Mouse (Mus musculus) forebrain, embryonic 15.5 days (tissue): ENCODE data around the gene Kcnt2. TPM values are rescaled to one million over a fixed set of nuclear protein-coding genes. Genes with fewer than 3 reads are reported as not detected.

Experiments
- ATAC-seq: fragments of 200-750 bp; cut with Nextera tagmentation; replicated peaks from 2 replicates; pipeline ENCODE4 v1.8.0; 2017; ENCODE audit warnings: mild to moderate bottlenecking, moderate TSS enrichment, moderate library complexity
- H3K27ac ChIP-seq: fragments of 300-500 bp; sonication (generic); replicated peaks from 2 replicates; pipeline ENCODE4 v1.5.1; 2015; ENCODE audit warnings: mild to moderate bottlenecking, inconsistent platforms
- H3K27me3 ChIP-seq: fragments of 300-500 bp; sonication (generic); 2 replicates; pipeline ENCODE4 v1.6.1; 2015; ENCODE audit warnings: inconsistent platforms
- H3K36me3 ChIP-seq: fragments of 300-500 bp; sonication (generic); 2 replicates; pipeline ENCODE4 v1.6.1; 2015; ENCODE audit warnings: mild to moderate bottlenecking, inconsistent platforms
- H3K4me1 ChIP-seq: fragments of 300-500 bp; sonication (generic); 2 replicates; pipeline ENCODE4 v1.6.1; 2015; ENCODE audit warnings: inconsistent platforms
- H3K4me2 ChIP-seq: fragments of 300-500 bp; sonication (generic); replicated peaks from 2 replicates; pipeline ENCODE4 v1.6.1; 2015; ENCODE audit warnings: mild to moderate bottlenecking, inconsistent platforms
- H3K4me3 ChIP-seq: fragments of 300-500 bp; sonication (generic); 2 replicates; pipeline ENCODE4 v1.5.1; 2015; ENCODE audit warnings: mild to moderate bottlenecking, inconsistent platforms
- H3K9ac ChIP-seq: fragments of 300-500 bp; sonication (generic); replicated peaks from 2 replicates; pipeline ENCODE4 v1.6.1; 2015; ENCODE audit warnings: mild to moderate bottlenecking, inconsistent platforms
- H3K9me3 ChIP-seq: fragments of 300-500 bp; sonication (generic); 2 replicates; pipeline ENCODE4 v1.6.1; 2016; ENCODE audit warnings: inconsistent platforms
- WGBS: fragments of 180-500 bp; shearing (Covaris S2); methylation state at CpG from one replicate; pipeline ENCODE4 v1.1.7; 2015; ENCODE audit warnings: mixed read lengths; 5-methylcytosine and 5-hydroxymethylcytosine counted together
- polyA plus RNA-seq: library from polyadenylated mRNA; unstranded; fragments of >200 nt; fragmentation: Nextera tagmentation; extraction: Ambion mirVana; gene quantifications from 2 replicates; pipeline ENCODE4 v1.2.1, GENCODE M21; 2015

The Kcnt2 gene
- polyA plus RNA-seq, 1 experiment from 2014 or later, result 2.4 TPM

DNA sequence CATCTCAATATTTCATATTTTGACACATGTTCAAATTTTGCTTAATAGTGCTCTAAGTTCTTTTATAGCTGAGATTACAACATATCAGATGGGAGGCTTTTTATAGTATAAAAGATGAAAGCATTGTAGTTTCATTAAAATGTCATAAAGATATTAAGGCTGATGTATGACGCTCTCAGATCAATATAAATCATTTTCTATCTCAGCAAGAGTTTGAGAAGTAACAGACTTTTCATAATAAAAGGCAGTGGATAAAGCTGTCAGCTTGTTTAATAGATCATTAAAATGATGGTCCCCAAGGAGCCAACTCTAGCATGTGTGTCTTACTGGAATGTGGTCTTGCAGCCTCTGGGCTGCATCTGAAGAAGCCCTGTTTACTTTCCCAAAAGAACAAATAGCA is 206.0 kb downstream of the Kcnt2 start:
- Histone ChIP-seq H3K9ac (no peak overlapping the region), H3K27ac (no peak overlapping the region), H3K4me1 (no peaks in the 10 kb centered on the region), H3K4me3 (no peak overlapping the region), H3K9me3 (no peaks in the 10 kb centered on the region), H3K4me2 (no peak overlapping the region), H3K36me3 (no peaks in the 10 kb centered on the region), H3K27me3 (no peaks in the 10 kb centered on the region)
- no peak for ATAC-seq
- WGBS, result 90% methylated on average over 1 of the region's 1 CpGs

DNA sequence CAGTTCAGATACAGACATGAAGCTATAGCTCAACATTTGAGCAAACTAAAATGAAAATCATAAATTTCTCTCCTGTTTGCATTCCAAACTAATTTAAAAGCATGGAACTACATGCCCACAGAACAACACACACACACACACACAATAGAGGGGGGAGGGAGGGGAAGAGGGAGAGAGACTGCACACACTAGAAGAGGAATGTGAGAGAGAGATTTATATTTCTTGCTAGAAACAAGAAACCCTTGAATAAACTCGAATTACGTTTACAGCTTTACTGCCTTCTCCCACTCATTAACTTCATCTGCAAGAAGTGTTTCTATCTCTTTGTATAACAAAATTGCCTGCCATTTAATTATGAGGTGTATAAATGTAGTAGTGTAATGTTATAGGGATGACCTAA is 209.9 kb downstream of the Kcnt2 start:
- Histone ChIP-seq H3K4me2 (no peak overlapping the region), H3K4me3 (no peak overlapping the region), H3K27me3 (no peaks in the 10 kb centered on the region), H3K9ac (no peak overlapping the region), H3K36me3 (no peaks in the 10 kb centered on the region), H3K9me3 (no peaks in the 10 kb centered on the region), H3K4me1 (no peaks in the 10 kb centered on the region), H3K27ac (no peak overlapping the region)
- no peak for ATAC-seq
- 79% methylated on average over 2 of the region's 2 CpGs for WGBS

DNA sequence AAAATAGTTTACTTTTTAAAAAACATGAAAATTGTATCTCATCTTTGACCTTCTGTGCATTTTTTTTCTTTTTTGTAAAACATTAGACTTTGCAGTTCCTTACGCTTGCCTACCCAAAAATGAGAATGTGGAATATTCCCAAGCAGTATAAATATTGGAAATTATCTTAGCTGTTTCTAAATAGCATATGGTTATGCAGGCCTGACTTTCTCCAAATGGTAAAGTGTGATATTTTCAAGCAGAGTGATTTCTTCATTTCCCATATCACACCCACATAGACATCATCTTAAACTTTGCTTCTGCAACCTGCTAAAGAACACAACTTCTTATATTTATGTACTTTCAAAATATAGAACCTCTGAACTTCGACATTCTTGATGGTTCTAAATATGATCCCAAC is 210.9 kb downstream of the Kcnt2 start:
- H3K4me1 ChIP-seq, result no peaks in the 10 kb centered on the region
- no peak overlapping the region for H3K4me2 ChIP-seq
- no peak overlapping the region for H3K27ac ChIP-seq
- H3K9ac ChIP-seq, result no peak overlapping the region
- no peak overlapping the region for H3K4me3 ChIP-seq
- 83% methylated on average over 2 of the region's 2 CpGs for WGBS
- H3K27me3 ChIP-seq, result no peaks in the 10 kb centered on the region
- no peak for ATAC-seq
- no peaks in the 10 kb centered on the region for H3K36me3 ChIP-seq
- H3K9me3 ChIP-seq, result no peaks in the 10 kb centered on the region

DNA sequence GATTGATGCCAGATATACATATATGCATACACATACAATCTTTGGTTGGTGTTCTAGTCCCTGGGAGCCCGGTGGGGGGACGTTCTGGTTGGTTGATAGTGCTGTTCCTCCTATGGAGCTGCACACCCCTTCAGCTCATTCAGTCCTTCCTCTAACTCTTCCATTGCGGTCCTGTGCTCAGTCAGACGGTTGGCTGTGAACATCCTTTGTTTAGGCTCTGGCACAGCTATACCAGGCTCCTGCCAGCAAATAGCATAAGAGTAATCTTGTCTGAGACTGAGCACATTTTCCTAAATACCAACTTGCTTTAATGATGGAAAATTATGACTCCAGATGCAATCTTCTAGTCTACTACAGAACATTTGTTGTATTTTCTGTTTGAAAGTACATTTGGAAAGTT is 222.4 kb downstream of the Kcnt2 start:
- 64% methylated on average over 4 of the region's 4 CpGs for WGBS
- H3K27me3 ChIP-seq, result no peaks in the 10 kb centered on the region
- peak; percentile 80; the same call in 1 of the 2 replicates for ATAC-seq
- no peak overlapping the region for H3K27ac ChIP-seq
- no peak overlapping the region for H3K9ac ChIP-seq
- H3K4me2 ChIP-seq, result no peak overlapping the region
- no peak overlapping the region for H3K4me3 ChIP-seq
- no peaks in the 10 kb centered on the region for H3K4me1 ChIP-seq
- no peaks in the 10 kb centered on the region for H3K36me3 ChIP-seq
- H3K9me3 ChIP-seq, result no peaks in the 10 kb centered on the region

- Histone ChIP-seq H3K4me2 (no peak overlapping the region), H3K27me3 (no peaks in the 10 kb centered on the region), H3K27ac (no peak overlapping the region), H3K4me1 (no peaks in the 10 kb centered on the region), H3K4me3 (no peak overlapping the region), H3K9me3 (no peaks in the 10 kb centered on the region), H3K36me3 (no peaks in the 10 kb centered on the region), H3K9ac (no peak overlapping the region)
- no peak for ATAC-seq
- 85% methylated on average over 1 of the region's 1 CpGs for WGBS
These were observed 223.6 kb downstream of the Kcnt2 start for GRCm38 (mm10) chr1:140469586-140469985.

- H3K27me3 ChIP-seq, result no peaks in the 10 kb centered on the region
- H3K9me3 ChIP-seq, result no peaks in the 10 kb centered on the region
- no peaks in the 10 kb centered on the region for H3K4me1 ChIP-seq
- 73% methylated on average over 2 of the region's 2 CpGs for WGBS
- no peak overlapping the region for H3K4me3 ChIP-seq
- no peak overlapping the region for H3K4me2 ChIP-seq
- no peak overlapping the region for H3K27ac ChIP-seq
- H3K9ac ChIP-seq, result no peak overlapping the region
- no peak for ATAC-seq
- H3K36me3 ChIP-seq, result no peaks in the 10 kb centered on the region
These were observed 231.0 kb downstream of the Kcnt2 start for GRCm38 (mm10) chr1:140476921-140477320.

DNA sequence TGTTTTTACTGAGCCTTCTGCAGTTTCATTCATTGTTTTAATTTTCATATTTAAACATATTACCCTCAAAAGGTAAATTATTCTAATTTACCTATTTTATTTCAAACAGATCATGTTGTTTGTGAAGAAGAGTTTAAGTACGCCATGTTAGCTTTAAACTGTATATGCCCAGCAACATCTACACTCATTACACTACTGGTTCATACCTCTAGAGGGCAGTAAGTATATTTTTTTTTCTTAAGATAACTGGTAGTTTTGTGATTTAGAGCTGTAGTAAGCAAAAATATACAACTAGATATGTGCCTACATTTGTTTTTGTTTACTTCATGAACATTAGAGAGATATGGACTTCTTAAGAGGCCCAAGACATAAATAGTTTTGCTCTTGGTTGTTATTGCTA is 238.1 kb downstream of the Kcnt2 start:
- WGBS, result 89% methylated on average over 1 of the region's 1 CpGs
- H3K4me2 ChIP-seq, result no peak overlapping the region
- ATAC-seq, result no peak

DNA sequence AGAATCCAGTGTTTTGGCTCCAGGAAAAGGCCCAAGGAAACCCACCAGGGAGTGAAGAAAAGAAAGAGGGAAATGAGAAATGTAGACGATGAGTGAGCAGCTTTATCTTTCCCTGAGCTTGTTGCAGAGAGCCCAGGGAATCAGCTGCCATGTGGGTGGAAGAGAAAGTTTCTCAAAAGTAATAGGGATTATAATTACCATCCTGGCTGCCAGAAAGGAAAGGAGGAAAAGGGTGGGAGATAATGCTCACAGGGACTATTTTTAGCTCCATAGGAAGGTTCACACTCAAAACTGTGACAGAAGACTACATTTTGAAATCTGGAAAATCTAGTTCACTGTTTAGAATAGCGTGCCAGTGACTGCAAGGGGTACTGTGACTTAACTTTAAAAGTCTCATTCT is 243.9 kb downstream of the Kcnt2 start:
- ATAC-seq, result no peak
- no peak overlapping the region for H3K4me3 ChIP-seq
- 70% methylated on average over 2 of the region's 2 CpGs for WGBS
- no peak overlapping the region for H3K4me2 ChIP-seq
- H3K36me3 ChIP-seq, result no peaks in the 10 kb centered on the region
- H3K27me3 ChIP-seq, result no peaks in the 10 kb centered on the region
- H3K27ac ChIP-seq, result no peak overlapping the region
- no peaks in the 10 kb centered on the region for H3K4me1 ChIP-seq
- no peak overlapping the region for H3K9ac ChIP-seq
- no peaks in the 10 kb centered on the region for H3K9me3 ChIP-seq

More for the DNA sequence above, 238.1 kb downstream of the Kcnt2 start:
- H3K36me3 ChIP-seq, result no peaks in the 10 kb centered on the region
- no peaks in the 10 kb centered on the region for H3K27me3 ChIP-seq
- H3K4me3 ChIP-seq, result no peak overlapping the region
- H3K9ac ChIP-seq, result no peak overlapping the region
- no peak overlapping the region for H3K27ac ChIP-seq
- no peaks in the 10 kb centered on the region for H3K4me1 ChIP-seq
- no peaks in the 10 kb centered on the region for H3K9me3 ChIP-seq

DNA sequence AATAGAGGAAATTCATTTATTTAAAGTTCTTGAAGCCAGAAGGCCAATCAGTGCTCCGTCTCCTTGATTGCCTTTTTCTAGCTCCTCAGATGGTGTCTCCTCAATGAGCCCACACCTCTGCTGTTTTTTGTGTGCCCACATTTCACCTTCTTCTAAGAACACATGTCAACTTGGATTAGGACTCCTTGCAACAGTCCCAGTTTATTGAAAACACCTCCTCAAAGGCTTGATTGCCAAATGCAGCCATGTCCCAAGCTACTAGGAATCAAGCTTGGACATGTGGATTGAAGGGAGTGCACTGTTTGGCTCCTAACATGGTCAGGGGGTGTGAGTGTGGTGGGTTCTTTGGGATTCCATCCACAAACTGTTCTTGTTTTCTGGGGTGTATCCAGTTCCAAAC is 245.4 kb downstream of the Kcnt2 start:
- no peak for ATAC-seq
- 87% methylated on average over 1 of the region's 1 CpGs for WGBS
- H3K9me3 ChIP-seq, result no peaks in the 10 kb centered on the region
- no peaks in the 10 kb centered on the region for H3K27me3 ChIP-seq
- no peak overlapping the region for H3K9ac ChIP-seq
- no peak overlapping the region for H3K27ac ChIP-seq
- no peaks in the 10 kb centered on the region for H3K36me3 ChIP-seq
- no peaks in the 10 kb centered on the region for H3K4me1 ChIP-seq
- no peak overlapping the region for H3K4me2 ChIP-seq
- H3K4me3 ChIP-seq, result no peak overlapping the region

GRCm38 (mm10) chr1:140492237-140492636 is 246.3 kb downstream of the Kcnt2 start:
- no peaks in the 10 kb centered on the region for H3K4me1 ChIP-seq
- no peak overlapping the region for H3K9ac ChIP-seq
- H3K27ac ChIP-seq, result no peak overlapping the region
- no peak for ATAC-seq
- no peak overlapping the region for H3K4me3 ChIP-seq
- no peaks in the 10 kb centered on the region for H3K36me3 ChIP-seq
- no peak overlapping the region for H3K4me2 ChIP-seq
- 93% methylated on average over 2 of the region's 2 CpGs for WGBS
- no peaks in the 10 kb centered on the region for H3K9me3 ChIP-seq
- H3K27me3 ChIP-seq, result no peaks in the 10 kb centered on the region

- ATAC-seq, result no peak
- Histone ChIP-seq H3K4me2 (no peak overlapping the region), H3K4me3 (no peak overlapping the region), H3K9ac (no peak overlapping the region), H3K4me1 (no peaks in the 10 kb centered on the region), H3K27me3 (no peaks in the 10 kb centered on the region), H3K36me3 (no peaks in the 10 kb centered on the region), H3K9me3 (no peaks in the 10 kb centered on the region), H3K27ac (no peak overlapping the region)
These were observed 267.5 kb downstream of the Kcnt2 start for GRCm38 (mm10) chr1:140513451-140513850.

DNA sequence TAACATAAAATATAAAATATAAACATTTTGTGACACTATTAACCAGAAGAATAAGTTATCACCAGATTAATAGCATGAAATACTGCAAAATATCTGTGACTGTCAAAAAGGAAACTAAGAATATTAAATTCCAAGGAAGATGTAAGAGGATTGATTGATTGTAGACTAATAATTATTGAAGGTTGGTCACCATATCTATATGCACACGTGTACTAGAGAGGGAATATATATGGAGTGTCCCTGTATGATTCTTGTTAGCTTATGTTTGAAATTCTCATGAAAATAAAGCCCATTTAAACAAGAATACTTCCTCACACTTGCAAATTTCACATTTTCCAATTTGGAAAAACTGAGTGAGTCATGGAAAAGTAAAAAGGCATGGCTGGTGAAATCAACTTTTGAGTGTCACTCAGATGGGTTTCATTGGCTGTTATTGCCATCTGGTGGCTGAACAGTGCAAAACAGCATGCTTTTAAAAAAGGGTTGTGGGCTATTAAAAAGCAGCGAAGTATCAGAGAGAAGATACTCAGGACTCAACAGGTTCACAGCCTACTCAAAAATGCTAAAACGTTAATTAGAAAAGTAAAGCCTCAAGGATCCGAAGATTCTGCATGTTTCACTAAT is 285.4 kb downstream of the Kcnt2 start:
- H3K9me3 ChIP-seq, result no peaks in the 10 kb centered on the region
- no peak overlapping the region for H3K4me2 ChIP-seq
- peak; percentile 80 for ATAC-seq
- no peak overlapping the region for H3K27ac ChIP-seq
- 42% methylated on average over 4 of the region's 4 CpGs for WGBS
- H3K36me3 ChIP-seq, result no peaks in the 10 kb centered on the region
- H3K4me3 ChIP-seq, result no peak overlapping the region
- H3K27me3 ChIP-seq, result no peaks in the 10 kb centered on the region
- no peaks in the 10 kb centered on the region for H3K4me1 ChIP-seq
- no peak overlapping the region for H3K9ac ChIP-seq

DNA sequence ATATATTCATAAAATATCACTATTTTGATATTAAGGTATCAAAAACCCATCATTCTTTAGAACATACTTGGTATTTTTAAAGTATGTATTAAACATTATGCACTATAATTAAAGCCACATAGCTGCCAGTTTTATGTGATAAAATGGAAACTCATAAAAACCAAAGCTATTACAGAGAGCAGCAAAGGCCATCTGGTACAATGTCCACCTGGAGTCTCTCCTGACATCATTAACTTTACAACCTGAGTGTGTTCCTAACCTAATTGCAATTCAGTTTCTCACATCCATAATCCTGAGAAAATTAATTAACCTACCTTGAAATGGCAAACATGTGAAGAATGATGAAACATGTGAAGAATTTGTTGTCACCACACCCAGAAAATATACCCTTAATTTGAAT is 288.9 kb downstream of the Kcnt2 start:
- Histone ChIP-seq H3K4me3 (no peak overlapping the region), H3K9me3 (no peaks in the 10 kb centered on the region), H3K27ac (no peak overlapping the region), H3K9ac (no peak overlapping the region), H3K4me2 (no peak overlapping the region), H3K4me1 (no peaks in the 10 kb centered on the region), H3K27me3 (no peaks in the 10 kb centered on the region), H3K36me3 (no peaks in the 10 kb centered on the region)
- ATAC-seq, result no peak
